Mouse (Mus musculus): Measurements from ENCODE around the gene Hsp90aa1. TPM values are rescaled to one million over a fixed set of nuclear protein-coding genes. Genes with fewer than 3 reads are reported as not detected.

The Hsp90aa1 gene
- polyA plus RNA-seq (2012; ENCODE audit: low replicate concordance): 12.6 and 64.2 TPM in 2 replicates

GRCm38 (mm10) chr12:110702556-110702955, at the start of gene Hsp90aa1:
Gene Hsp90aa1, minus strand, starts transcription at chr12:110702728.

GRCm38 (mm10) chr12:110737170-110738157, 34.9 kb upstream of the Hsp90aa1 start, which contains the start of gene Wdr20:
Gene Wdr20, plus strand, starts transcription at chr12:110737944.

GRCm38 (mm10) chr12:110682561-110683299, 19.8 kb downstream of the Hsp90aa1 start, which contains the start of gene 1700001K19Rik:
Gene 1700001K19Rik, minus strand, starts transcription at chr12:110682619.

Other genes with a start within 250 kb of the Hsp90aa1 start
- gene Dync1h1, start 101.3 kb downstream of the Hsp90aa1 start, polyA plus RNA-seq (2012; ENCODE audit: low replicate concordance): 291 and 319 TPM in 2 replicates
- not detected in 2 replicates for gene 1700001K19Rik, start 20.1 kb downstream of the Hsp90aa1 start, polyA plus RNA-seq (2012; ENCODE audit: low replicate concordance)
- gene Wdr20, start 35.2 kb upstream of the Hsp90aa1 start, polyA plus RNA-seq (2012; ENCODE audit: low replicate concordance): 3.5 and 58.0 TPM in 2 replicates
- gene Mok, start 138.2 kb upstream of the Hsp90aa1 start, polyA plus RNA-seq (2012; ENCODE audit: low replicate concordance): 0.16 and 0.24 TPM in 2 replicates
- gene Zfp839, start 147.5 kb upstream of the Hsp90aa1 start, polyA plus RNA-seq (2012; ENCODE audit: low replicate concordance): 3.4 and 4.0 TPM in 2 replicates
- gene Cinp, start 186.4 kb upstream of the Hsp90aa1 start, polyA plus RNA-seq (2012; ENCODE audit: low replicate concordance): 3.0 and 18.1 TPM in 2 replicates
- 3.1 and 4.7 TPM in 2 replicates for gene Tecpr2, start 186.5 kb upstream of the Hsp90aa1 start, polyA plus RNA-seq (2012; ENCODE audit: low replicate concordance)